Mouse (Mus musculus) thymus, adult 2 months (tissue): ENCODE results near the gene Scgn.

Experiments used
- CTCF ChIP-seq: fragments of 200-500 bp; IDR thresholded peaks from 2 replicates; pipeline ENCODE4 v1.5.1; 2012; ENCODE audit warnings: mild to moderate bottlenecking, control low read depth, low read length, moderate library complexity, borderline replicate concordance; ENCODE audit not compliant: control insufficient read depth, poor library complexity, insufficient read depth; ENCODE audit errors: extremely low read depth
- POLR2A ChIP-seq: fragments of 200-500 bp; IDR thresholded peaks from 2 replicates; pipeline ENCODE4 v1.6.1; 2012; ENCODE audit warnings: mild to moderate bottlenecking, low read length, control low read depth, moderate library complexity; ENCODE audit not compliant: control insufficient read depth, poor library complexity, insufficient read depth; ENCODE audit errors: extremely low read depth

DNA sequence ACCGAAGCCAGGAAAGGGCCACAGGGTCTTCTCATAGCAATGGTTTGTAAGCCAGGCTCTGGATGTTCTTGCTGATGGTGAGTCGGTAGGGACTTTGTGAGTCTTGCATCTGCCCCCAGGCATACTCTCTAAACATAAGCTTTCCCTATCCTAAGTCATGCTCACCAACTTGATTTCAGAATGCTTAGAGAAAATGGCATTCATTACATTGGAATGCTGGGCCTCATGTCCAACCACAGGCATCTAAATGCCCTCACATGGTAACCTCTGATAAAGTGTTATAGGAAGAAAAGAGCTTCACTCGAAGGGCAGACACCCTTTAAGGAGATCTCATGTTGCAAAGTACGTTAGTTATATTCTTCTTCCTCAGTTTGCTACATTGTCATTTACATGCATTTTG, 27.5 kb upstream of the Scgn start:
- TF ChIP-seq CTCF = no peak
- no peak for TF ChIP-seq POLR2A
